Mouse (Mus musculus) brain, embryonic 14.5 days (tissue): ENCODE results near the gene Ttc9c.

Source experiments
- CTCF ChIP-seq: fragments of 200-500 bp; IDR thresholded peaks from 2 replicates; pipeline ENCODE4 v1.5.1; 2012; ENCODE audit warnings: inconsistent platforms, mild to moderate bottlenecking, moderate library complexity, borderline replicate concordance; ENCODE audit not compliant: insufficient read depth, insufficient read length; ENCODE audit errors: extremely low read depth
- POLR2A ChIP-seq: fragments of 200-500 bp; IDR thresholded peaks from 2 replicates; pipeline ENCODE4 v1.6.1; 2012; ENCODE audit warnings: mild to moderate bottlenecking, inconsistent platforms, borderline replicate concordance; ENCODE audit not compliant: poor library complexity, insufficient read depth, insufficient read length, severe bottlenecking; ENCODE audit errors: extremely low read depth

- TF ChIP-seq POLR2A (no peak), CTCF (no peak)
These were observed 11.5 kb upstream of the Ttc9c start for GRCm38 (mm10) chr19:8830664-8831063.
